Mouse (Mus musculus): Measurements from ENCODE around the gene Hoxa6.

Gene Hoxa6

DNA sequence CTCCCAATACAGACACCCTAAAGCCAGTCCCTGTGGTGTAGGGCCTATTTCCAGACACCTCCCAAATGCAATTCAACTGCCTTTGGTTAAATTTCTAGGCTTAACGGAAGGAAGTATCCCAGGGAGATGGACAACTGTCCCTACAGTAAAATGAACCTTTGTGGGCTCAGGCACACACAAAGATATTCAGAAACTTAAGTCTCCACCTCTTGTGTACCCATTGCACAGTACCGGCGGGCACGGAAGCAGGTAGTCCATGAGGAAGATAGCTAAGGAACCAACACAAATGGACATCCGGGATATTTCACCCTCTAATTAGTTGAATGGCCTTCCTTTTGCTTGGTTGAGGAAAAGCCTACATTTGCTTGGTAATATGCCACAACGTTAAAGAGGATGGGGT, 32.1 kb downstream of the Hoxa6 start:
- DNase-seq (ENCODE audit: low spot score), result no peak

DNA sequence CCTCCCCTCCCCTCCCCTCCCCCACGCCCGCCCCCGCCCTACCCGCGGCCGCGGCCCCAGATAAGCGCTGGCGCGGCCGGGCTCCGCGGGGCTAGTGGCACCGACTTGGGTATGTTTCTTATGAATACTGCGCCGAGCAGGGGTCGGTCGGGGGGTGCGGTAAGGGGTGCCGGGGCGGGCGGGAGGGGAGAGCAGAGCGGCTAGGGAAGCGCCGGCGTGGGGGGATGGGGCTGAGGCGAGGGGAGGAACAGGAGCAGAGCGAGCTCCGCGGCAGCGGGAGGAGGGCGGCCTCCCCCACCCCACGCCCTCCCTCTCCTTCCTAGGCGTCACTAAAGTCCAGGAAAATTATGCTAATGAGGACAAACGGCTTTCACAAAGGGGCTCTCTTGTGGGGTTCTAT, 32.7 kb downstream of the Hoxa6 start:
- DNase-seq (ENCODE audit: low spot score), result no peak

DNA sequence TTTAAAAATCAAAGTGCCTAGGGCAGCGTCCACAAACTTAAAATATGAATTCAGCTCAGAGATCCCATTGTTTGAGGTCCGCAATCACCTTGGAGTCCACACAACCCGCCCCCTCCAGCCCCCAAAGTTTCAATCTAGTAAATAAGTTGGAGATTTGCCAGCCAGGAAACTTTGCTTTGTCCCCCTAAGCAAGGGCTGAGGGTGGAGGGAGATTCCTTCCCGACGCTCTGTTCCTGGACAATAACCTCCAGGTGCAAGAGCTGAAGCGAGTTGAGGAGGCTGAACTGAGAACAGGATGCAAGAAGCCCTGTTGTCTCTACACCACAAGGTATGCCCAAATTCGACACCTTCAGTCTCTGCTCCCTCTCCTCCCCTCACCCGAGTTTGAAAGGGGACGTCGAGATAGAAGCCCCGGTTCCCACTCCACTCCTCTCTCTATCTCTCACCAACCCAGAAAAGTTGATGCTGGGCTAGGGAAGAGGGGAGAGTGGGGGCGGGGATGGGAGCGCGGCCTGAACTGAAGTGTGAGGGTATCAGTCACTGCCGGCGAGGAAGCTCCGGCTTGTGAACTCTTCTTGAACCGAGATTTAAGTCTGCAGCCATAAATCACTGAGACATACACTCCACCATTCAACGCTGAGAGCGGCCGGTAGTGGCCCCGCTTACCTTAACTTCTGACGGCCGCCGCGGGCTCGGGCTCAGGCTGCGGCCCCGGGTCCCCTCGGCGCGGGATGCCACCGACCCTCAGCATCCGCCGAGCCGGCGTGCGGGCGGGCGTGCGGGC, 33.4 kb downstream of the Hoxa6 start:
- DNase-seq (ENCODE audit: low spot score), result no peak

DNA sequence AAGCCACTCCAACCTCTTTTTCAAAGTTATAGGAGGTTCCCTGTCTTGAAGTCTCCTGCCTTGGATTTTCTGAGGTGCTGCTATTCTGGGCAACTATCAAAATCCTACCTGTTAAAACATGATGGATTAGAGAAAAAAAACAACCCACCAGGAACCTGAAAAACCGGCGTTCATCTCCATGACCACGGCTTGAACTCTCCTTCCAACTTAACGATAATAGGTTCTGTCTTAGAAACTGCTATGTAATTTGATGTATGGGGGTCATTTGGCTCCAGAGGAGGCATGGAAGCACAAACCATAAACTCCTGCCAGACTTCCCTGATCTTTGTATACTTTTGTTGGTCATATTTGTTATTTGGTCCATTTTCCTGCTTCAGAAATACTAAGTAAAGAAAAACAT, 34.9 kb downstream of the Hoxa6 start:
- no peak for DNase-seq (ENCODE audit: low spot score)

DNA sequence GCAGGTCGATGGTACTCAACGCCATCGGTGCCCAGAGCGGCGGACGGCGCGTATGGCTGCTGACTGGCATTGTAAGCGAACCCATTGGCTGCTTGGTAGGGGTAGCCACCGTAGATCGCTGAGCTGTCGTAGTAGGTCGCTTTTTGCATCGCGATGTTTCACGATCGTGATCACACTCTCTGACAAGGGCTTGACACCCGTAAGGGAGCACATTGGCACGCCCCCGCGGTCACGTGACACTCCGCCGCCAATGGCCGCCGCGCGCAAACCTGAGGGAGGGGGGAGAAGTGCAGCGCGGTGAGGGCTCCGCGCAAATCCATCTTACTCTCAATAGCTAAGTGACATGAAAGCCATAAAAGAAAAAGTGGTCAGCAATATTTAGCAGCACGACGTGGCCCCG, 36.0 kb downstream of the Hoxa6 start:
- peak; percentile 83 for DNase-seq (ENCODE audit: low spot score)

DNA sequence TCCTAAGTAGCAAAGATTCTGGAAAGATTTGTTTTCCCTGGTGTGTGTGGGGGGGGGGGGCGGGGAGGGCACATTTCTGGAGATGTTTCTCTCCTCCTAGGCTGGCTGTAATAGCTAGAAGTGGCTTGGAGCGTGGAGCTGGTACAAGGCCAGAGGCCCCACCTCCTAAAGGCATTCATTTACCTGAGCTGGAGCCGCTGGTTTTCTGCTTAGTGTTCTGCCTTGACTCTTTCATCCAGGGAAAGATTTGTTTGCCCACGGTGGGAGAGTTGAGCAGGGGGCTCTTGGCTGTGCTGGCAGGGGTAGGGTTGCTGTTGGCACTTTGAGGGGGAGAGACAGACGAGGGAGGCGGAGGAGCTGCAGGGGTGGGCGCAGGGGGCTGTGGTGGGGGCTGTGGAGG, 36.6 kb downstream of the Hoxa6 start:
- DNase-seq (ENCODE audit: low spot score), result no peak

DNA sequence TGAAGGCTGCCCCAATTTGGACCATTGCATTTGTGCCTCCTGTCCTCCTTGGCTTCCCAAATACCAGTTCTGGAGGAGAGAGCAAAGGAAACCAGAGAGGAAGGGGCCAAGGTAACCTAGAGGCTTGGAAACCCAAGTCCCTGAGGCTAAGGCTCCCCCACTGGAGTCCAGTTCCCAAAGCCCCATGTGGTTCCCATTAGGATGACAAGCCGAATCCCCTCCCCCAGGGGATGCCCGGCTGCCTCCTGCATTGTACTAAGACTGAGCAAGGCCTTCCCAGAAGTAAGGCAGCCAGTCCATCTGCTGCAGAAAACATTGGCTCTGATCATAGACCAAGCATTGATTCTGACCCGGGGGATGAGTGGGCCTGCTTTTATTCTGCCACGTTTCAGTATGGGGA, 37.2 kb downstream of the Hoxa6 start:
- no peak for DNase-seq (ENCODE audit: low spot score)

DNA sequence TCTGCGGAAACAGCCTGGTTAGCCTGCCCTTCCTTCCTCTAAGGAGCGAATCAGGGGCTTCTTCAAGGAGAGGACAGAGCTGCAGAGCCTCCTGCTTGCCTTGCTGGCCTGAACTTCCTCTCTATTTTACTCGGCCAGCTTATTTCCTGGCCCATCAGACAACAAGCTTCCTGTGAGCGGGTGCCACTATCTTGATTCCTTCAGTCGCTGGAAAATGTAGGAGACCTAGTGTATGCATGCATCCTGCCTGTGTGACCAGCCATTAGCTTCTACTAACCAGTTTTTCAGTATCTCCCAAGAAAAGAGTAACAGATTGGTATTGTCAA, 37.7 kb downstream of the Hoxa6 start:
- no peak for DNase-seq (ENCODE audit: low spot score)

DNA sequence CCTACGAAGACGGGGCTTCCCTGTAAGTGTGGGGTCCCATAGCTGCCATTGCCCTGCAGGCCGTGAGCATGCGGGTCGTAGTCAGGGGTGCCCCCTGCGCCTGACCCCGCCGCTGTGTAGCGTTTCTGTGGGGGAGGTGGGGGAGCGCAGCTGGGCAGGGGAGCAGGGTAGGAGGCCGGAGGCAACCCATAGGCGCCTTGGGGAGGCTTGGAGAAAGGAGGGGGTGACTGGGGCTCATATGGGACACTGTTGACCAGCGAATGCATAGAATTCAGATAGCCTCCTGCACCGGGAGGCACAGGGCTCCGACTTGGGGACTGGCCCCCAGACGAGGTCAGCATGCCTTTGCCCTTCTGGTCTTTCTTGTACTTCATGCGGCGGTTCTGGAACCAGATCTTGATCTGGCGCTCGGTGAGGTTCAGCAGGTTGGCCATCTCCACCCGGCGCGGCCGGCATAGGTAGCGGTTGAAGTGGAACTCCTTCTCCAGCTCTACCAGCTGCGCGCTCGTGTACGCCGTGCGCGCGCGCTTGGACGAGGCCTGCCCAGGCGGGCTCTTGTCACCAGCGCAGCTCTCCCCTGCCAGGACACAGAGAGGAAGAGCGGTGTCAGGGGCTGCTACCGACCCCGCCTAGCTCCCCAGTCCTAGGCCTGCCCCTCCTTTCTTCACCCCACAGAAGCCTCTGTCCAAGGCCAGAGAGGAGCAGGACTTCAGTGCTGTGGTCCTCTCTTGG, 38.2 kb downstream of the Hoxa6 start:
- no peak for DNase-seq (ENCODE audit: low spot score)

DNA sequence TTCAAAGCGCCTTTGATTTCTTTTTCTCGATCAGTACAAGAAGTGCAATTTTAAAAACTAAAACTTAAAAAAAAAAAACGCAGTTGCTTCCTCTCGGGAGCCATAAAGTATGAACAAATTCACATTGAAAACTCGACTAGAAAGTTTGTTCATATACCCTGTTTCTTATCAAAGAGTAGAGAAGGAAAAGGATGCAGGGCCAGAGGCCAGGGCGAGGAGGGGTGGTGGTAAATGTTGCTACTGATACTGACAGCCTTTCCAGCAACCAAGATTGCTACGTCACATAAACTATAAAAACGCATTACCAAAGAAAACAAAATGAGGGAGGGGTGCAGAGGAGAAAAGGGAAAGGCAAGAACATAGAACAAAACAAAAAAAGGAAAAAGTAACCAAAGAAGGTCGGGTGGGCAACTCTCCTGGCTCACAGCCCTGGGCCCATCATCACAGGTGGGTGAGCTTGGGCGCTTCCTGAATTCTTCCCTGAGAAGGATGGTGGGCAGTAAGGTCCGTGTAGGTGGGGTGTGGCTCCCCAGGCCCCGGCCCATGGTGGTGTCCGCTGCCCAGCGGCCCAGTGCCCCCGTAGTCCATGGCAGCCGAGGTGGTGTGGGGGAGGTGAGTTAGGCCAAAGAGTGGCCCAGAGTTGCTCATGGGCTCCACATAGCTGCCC, 38.9 kb downstream of the Hoxa6 start:
- no peak for DNase-seq (ENCODE audit: low spot score)

DNA sequence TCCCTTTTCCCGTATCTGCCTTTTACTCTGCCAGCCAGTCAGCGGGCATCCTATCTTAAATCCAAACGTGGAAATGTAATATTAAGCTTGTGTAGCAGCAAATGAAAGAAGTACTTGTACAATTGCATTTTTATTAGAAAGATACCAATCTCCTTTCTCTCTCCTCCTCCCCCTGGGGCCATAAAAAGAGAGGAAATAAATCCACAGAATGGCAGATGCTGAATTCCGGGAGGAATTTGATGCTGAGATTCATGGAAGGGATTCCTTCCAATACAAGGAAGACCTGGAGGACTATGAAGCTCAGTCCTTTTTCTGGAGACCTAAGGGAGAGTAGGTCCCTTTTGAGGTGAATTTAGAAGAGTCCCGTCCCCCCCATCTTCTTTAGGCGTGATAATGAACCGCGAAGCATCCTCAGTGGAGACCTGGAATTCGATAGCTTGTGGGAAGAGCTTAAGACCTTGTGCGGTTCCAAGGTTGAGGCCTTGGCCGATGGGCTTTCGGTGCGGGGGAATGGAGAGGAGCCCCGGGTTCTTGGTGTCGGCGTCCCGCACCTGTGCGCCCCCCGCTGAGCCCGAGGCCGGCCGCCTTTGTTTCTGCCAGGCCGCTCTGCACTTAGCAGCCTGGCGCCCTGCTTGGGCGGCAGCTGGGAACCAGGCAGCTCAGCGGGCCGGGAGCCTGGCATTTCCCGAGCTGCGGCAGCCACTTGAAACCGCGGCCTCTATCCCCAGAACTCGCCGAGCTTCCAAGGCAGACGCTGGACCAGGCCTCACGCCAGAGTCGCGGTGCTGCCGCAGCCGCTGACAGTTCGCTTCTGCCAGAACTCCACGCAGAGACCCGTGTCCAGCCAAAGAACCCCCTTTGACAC, 40.1 kb downstream of the Hoxa6 start:
- DNase-seq (ENCODE audit: low spot score), result no peak

DNA sequence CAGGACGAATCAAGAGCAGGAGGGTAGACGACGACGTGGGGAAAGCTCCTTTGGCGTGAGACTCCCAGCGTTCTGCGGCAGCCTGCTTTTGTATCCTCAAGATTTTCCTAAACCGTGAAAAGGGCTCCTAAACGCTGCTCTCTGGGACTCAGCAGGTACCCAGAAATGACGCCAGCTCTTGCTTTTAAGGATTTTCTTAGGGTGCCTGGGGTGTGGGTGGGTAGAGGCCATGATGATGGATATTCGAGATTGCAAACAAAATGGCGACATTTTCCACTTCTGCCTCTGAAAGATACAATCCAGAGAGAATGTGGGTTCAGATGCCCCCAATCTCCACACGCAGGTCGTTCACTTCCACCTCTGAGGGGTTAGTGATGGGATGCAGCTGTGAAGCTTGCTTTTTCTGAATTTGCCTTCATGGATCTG, 40.8 kb downstream of the Hoxa6 start:
- DNase-seq (ENCODE audit: low spot score), result no peak

DNA sequence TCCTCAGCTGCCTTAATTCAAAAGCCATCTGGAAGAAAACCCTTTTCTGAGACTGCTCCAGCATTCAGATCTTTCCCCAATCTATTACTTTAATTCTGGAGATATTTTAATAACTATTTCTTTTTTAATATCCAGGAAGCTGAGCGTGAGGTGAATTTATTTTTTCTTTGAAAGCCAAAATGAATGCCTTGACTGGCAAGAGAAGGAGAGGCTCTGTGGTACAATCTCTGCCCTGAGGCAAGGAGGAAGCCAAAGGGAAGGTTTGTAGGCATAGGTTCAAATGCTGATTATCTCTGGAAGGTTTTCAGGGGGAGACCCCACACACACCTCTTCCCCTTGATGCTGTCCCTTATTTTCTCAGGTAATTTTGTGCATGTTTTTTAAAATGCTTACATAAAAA, 41.3 kb downstream of the Hoxa6 start:
- no peak for DNase-seq (ENCODE audit: low spot score)

DNA sequence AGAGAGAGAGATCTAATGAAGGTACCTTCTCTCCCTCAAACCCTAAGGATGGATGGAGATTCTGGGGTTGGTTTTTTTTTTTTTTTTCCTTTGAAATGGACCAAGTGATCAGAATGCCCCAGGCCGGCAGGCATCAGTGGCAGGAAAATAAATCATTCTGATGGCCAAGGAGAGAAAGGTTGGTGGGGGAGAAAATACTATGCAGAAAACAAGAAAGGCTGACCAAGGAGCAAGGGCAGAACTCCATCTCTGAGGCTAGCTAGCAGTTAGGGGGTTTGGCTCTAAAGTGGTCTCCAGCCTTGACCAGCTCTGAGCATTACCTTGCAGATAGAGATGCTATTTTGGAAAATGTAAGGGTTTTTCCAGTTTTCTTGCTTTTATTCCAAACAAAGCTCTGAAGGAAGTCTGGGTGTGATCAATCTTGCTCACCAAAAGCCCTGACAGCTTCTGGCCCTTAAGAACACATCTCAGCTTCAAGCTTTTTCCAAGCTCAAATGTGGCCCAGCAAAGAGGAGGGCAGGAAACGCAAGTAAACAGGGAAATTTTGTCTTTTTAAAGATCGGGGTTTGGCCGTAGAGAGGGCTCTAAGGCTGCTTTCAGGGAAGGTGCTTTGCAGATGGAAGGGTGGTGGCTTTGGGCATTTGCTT, 42.0 kb downstream of the Hoxa6 start:
- DNase-seq (ENCODE audit: low spot score), result no peak

DNA sequence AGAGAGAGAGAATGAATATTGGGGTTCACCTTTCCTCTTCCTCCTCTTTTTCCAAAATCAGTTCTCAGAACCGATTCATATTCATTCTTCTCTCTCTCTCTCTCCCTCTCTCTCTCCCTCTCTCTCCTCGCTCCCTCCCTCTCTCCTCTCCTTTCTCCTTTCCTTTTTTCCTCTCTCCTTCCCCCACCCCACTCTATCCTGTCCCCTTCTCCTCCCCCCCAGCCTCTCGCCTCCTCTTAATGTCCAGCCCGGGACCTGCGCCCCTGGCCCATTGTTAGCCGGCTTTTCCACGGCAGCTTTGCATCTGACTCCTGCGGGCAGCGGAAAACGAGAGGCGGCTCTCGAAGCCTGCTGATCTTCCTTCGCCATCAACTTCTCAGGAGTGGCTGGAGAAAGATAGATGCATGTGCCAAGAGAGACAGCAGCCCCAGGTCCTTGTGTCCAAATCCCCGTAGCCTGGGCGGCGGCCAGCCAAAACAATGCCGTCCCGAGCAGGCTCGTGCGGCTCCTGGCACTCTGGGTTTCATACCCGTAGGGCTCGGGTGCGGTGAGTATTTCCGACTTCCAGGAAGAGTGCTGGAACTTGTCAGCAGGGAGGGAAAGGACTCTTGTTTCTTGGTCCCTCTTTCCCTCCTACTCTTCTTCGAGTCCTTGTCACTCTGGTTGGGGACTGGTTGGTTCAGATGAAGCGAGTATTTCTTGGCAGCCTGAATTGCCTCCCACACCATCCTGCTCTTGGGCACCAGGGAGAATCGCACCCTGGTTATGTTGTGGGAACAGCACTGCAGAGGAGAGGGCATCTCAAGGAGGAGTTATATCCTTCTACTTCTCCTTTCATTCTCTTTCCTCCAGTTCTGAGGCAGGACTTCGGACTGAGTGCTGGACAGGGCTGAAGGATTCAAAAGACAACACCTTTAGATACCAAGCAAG, 42.8 kb downstream of the Hoxa6 start:
- no peak for DNase-seq (ENCODE audit: low spot score)

DNA sequence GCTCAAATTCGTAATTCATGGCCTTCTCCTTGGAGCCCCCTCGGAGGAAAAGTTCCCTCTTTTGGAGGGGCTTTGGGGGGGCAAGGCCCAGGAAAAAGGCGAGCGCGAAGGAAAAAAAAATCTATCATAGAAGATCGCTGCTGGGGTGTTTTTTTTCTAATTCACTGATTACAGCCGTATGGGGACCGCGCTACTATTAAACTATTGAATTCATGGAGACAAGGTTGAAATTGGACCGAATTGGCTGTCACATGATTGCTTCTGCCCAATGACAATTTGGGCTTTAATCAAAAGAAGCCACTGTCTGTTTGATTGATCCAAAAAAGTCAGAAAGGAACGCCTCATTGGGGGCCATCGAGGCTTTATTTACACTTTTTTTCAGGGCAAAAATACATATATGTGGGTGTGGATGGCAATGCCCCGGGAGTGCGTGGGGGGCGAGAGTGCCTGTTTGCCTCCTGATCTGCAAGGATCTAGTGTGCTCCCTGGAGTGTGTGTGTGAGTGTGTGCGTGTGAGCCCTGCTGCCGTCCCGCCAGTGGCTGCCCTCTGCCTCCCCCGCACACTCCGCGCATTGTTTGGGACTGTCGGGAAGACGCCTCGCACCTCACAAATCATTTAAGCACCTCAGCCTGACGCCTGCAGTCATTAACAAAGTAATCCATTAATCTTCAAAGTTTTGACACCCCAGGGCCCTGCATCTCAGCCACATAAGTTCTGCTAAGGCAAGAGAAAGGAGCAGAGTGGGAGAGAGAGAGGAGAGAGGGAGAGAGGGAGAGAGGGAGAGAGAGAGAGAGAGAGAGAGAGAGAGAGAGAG, 43.7 kb downstream of the Hoxa6 start, which contains the start of gene Hoxa2:
Gene Hoxa2 (minus strand): TSS at position 206 of the 815 bp plus-strand sequence.
- DNase-seq (ENCODE audit: low spot score), result no peak

DNA sequence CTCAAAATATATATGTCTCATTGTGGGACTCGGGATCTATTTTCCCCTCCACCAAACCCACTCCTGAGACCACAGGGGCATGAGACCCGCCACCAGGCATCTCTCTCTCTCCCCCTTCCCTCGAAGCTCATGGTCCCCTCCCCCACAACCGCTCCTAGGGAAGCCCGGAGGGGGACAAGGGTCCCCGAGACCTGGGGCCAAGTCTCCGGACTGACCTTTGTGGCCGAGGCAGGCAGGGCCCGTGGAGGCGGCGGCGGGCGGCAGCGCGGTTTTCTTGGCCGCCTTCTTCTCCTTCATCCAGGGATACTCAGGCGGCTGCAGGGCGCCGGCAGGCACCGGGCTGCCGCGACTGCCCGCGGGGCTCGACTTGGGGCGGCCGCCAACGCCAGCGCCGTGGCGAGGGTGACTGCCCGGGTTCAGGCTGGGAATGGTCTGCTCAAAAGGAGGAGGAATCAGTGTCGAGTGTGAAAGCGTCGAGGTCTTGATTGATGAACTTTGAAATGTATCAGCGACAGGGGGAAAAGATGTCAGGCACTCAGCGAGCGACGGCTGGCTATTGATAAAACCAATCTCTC, 44.4 kb downstream of the Hoxa6 start:
- DNase-seq (ENCODE audit: low spot score), result no peak

DNA sequence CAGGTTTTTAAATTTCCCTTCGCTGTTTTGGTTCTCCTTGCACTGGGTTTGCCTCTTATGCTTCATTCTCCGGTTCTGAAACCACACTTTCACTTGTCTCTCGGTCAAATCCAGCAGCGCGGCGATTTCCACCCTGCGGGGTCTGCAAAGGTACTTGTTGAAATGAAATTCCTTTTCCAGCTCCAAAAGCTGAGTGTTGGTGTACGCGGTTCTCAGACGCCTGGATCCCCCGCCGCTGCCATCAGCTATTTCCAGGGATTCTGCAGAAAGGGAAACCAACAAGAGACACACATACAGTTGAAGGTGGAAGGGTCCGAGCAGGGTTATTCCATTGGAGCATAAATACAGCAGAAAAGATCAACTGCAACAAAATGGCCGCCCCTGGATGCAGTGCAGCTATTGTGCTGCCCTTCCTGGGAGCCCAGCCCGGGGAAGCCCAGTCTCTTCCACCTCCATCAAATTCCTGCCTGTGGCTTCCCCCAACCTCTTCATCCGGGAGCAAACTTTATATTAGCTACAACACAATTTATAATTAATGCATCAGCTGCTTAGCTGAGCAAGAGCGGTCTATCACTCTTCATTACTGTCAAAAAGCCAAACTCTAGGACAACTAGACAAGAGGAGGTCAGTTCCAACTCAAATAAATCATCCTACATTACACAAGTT, 45.0 kb downstream of the Hoxa6 start:
- no peak for DNase-seq (ENCODE audit: low spot score)
